Mouse (Mus musculus) liver, embryonic 15.5 days (tissue): Measurements from ENCODE around the gene Tmem209. TPM values are rescaled to one million over a fixed set of nuclear protein-coding genes. Genes with fewer than 3 reads are reported as not detected.

Experiments used
- ATAC-seq: fragments of 200-750 bp; cut with Nextera tagmentation; 2 replicates; pipeline ENCODE4 v1.8.0; 2017; ENCODE audit warnings: moderate number of reproducible peaks, mild to moderate bottlenecking, moderate library complexity; ENCODE audit not compliant: insufficient read depth
- H3K27ac ChIP-seq: fragments of 300-500 bp; sonication (generic); replicated peaks from 2 replicates; pipeline ENCODE4 v1.5.1; 2015; ENCODE audit warnings: mild to moderate bottlenecking, inconsistent platforms
- H3K27me3 ChIP-seq: fragments of 300-500 bp; sonication (generic); 2 replicates; pipeline ENCODE4 v1.6.1; 2015; ENCODE audit warnings: mild to moderate bottlenecking, inconsistent platforms
- H3K36me3 ChIP-seq: fragments of 300-500 bp; sonication (generic); replicated peaks from 2 replicates; pipeline ENCODE4 v1.6.1; 2015; ENCODE audit warnings: moderate library complexity, mild to moderate bottlenecking, inconsistent platforms
- H3K4me1 ChIP-seq: fragments of 300-500 bp; sonication (generic); replicated peaks from 2 replicates; pipeline ENCODE4 v1.6.1; 2015; ENCODE audit warnings: inconsistent platforms
- H3K4me2 ChIP-seq: fragments of 300-500 bp; sonication (generic); 2 replicates; pipeline ENCODE4 v1.6.1; 2015; ENCODE audit warnings: moderate library complexity, mild to moderate bottlenecking, inconsistent platforms
- H3K4me3 ChIP-seq: fragments of 300-500 bp; sonication (generic); replicated peaks from 2 replicates; pipeline ENCODE4 v1.5.1; 2015; ENCODE audit warnings: mild to moderate bottlenecking, inconsistent platforms
- H3K9ac ChIP-seq: fragments of 300-500 bp; sonication (generic); 2 replicates; pipeline ENCODE4 v1.6.1; 2015; ENCODE audit warnings: moderate library complexity, mild to moderate bottlenecking, inconsistent platforms
- H3K9me3 ChIP-seq: fragments of 300-500 bp; sonication (generic); replicated peaks from 2 replicates; pipeline ENCODE4 v1.6.1; 2016; ENCODE audit warnings: inconsistent platforms
- WGBS: fragments of 180-500 bp; shearing (Covaris S2); methylation state at CpG from one replicate; pipeline ENCODE4 v1.1.7; 2015; ENCODE audit warnings: mixed read lengths; ENCODE audit not compliant: insufficient replicate concordance; 5-methylcytosine and 5-hydroxymethylcytosine counted together
- polyA plus RNA-seq: library from polyadenylated mRNA; unstranded; fragments of >200 nt; fragmentation: Nextera tagmentation; extraction: Ambion mirVana; gene quantifications from 2 replicates; pipeline ENCODE4 v1.2.1, GENCODE M21; 2015

The Tmem209 gene
- polyA plus RNA-seq = 19.2 and 19.4 TPM in 2 replicates

GRCm38 (mm10) chr6:30509265-30510239 is at the start of gene Tmem209, which contains the start of gene Ssmem1:
Gene Tmem209, minus strand, starts transcription at chr6:30509783.
Gene Ssmem1, plus strand, starts transcription at chr6:30509849.
- H3K4me1 ChIP-seq = peaks cover 18% of the 10 kb centered on the region
- peak within 1 kb of the TSS; percentile 93 for H3K27ac ChIP-seq
- H3K27me3 ChIP-seq = peaks cover 7% of the 10 kb centered on the region; the same call in 1 of the 2 replicates
- WGBS = 0% methylated on average over 37 of the region's 37 CpGs
- peaks cover 31% of the 10 kb centered on the region for H3K36me3 ChIP-seq
- no peaks in the 10 kb centered on the region for H3K9me3 ChIP-seq
- peak within 1 kb of the TSS; percentile 71 for H3K4me2 ChIP-seq
- ATAC-seq = peak; percentile 99
- H3K4me3 ChIP-seq = peak within 1 kb of the TSS; percentile 82
- peak within 1 kb of the TSS; percentile 79 for H3K9ac ChIP-seq

GRCm38 (mm10) chr6:30556080-30556479 is 46.5 kb upstream of the Tmem209 start:
- Histone ChIP-seq H3K9ac (no peak overlapping the region), H3K9me3 (no peaks in the 10 kb centered on the region), H3K4me1 (no peaks in the 10 kb centered on the region), H3K4me2 (no peak overlapping the region), H3K27ac (no peak overlapping the region), H3K4me3 (no peak overlapping the region), H3K27me3 (peaks cover 23% of the 10 kb centered on the region), H3K36me3 (no peaks in the 10 kb centered on the region)
- no peak for ATAC-seq
- 25% methylated on average over 4 of the region's 9 CpGs for WGBS

GRCm38 (mm10) chr6:30554621-30555170 is 45.1 kb upstream of the Tmem209 start:
- no peak overlapping the region for H3K4me2 ChIP-seq
- H3K9me3 ChIP-seq = no peaks in the 10 kb centered on the region
- H3K27ac ChIP-seq = no peak overlapping the region
- no peaks in the 10 kb centered on the region for H3K4me1 ChIP-seq
- no peak overlapping the region for H3K4me3 ChIP-seq
- 84% methylated on average over 5 of the region's 5 CpGs for WGBS
- peaks cover 35% of the 10 kb centered on the region for H3K27me3 ChIP-seq
- H3K36me3 ChIP-seq = no peaks in the 10 kb centered on the region
- no peak overlapping the region for H3K9ac ChIP-seq
- no peak for ATAC-seq

GRCm38 (mm10) chr6:30554092-30554491 is 44.5 kb upstream of the Tmem209 start:
- Histone ChIP-seq H3K27me3 (peaks cover 41% of the 10 kb centered on the region), H3K4me2 (no peak overlapping the region), H3K4me1 (peaks cover 6% of the 10 kb centered on the region; the same call in 1 of the 2 replicates), H3K4me3 (no peak overlapping the region), H3K27ac (no peak overlapping the region), H3K36me3 (no peaks in the 10 kb centered on the region), H3K9me3 (no peaks in the 10 kb centered on the region), H3K9ac (no peak overlapping the region)
- 71% methylated on average over 5 of the region's 5 CpGs for WGBS
- no peak for ATAC-seq

GRCm38 (mm10) chr6:30553381-30554010 is 43.9 kb upstream of the Tmem209 start:
- no peak for ATAC-seq
- no peaks in the 10 kb centered on the region for H3K36me3 ChIP-seq
- H3K9me3 ChIP-seq = no peaks in the 10 kb centered on the region
- no peak overlapping the region for H3K4me2 ChIP-seq
- peaks cover 8% of the 10 kb centered on the region; the same call in 1 of the 2 replicates for H3K4me1 ChIP-seq
- no peak overlapping the region for H3K4me3 ChIP-seq
- H3K9ac ChIP-seq = no peak overlapping the region
- H3K27me3 ChIP-seq = peaks cover 45% of the 10 kb centered on the region
- 60% methylated on average over 7 of the region's 7 CpGs for WGBS
- no peak overlapping the region for H3K27ac ChIP-seq

- Histone ChIP-seq H3K4me1 (peaks cover 13% of the 10 kb centered on the region), H3K4me3 (no peak overlapping the region), H3K9me3 (no peaks in the 10 kb centered on the region), H3K27ac (no peak overlapping the region), H3K36me3 (no peaks in the 10 kb centered on the region), H3K27me3 (peaks cover 54% of the 10 kb centered on the region), H3K4me2 (no peak overlapping the region), H3K9ac (no peak overlapping the region)
- ATAC-seq = no peak
- 45% methylated on average over 6 of the region's 6 CpGs for WGBS
Observed at GRCm38 (mm10) chr6:30552628-30553027, 43.0 kb upstream of the Tmem209 start.

- H3K36me3 ChIP-seq = no peaks in the 10 kb centered on the region
Observed at GRCm38 (mm10) chr6:30551644-30552580, 42.3 kb upstream of the Tmem209 start.

GRCm38 (mm10) chr6:30551193-30551515 is 41.6 kb upstream of the Tmem209 start:
- Histone ChIP-seq H3K4me2 (no peak overlapping the region), H3K4me1 (peaks cover 18% of the 10 kb centered on the region), H3K27me3 (peaks cover 68% of the 10 kb centered on the region), H3K4me3 (no peak overlapping the region), H3K27ac (no peak overlapping the region), H3K9ac (no peak overlapping the region), H3K36me3 (no peaks in the 10 kb centered on the region), H3K9me3 (no peaks in the 10 kb centered on the region)
- ATAC-seq = no peak

More at GRCm38 (mm10) chr6:30551644-30552580, 42.3 kb upstream of the Tmem209 start:
- Histone ChIP-seq H3K4me2 (no peak overlapping the region), H3K27ac (no peak overlapping the region), H3K4me1 (peaks cover 13% of the 10 kb centered on the region), H3K9ac (no peak overlapping the region), H3K4me3 (no peak overlapping the region), H3K27me3 (peaks cover 61% of the 10 kb centered on the region), H3K9me3 (no peaks in the 10 kb centered on the region)
- no peak for ATAC-seq
- 18% methylated on average over 23 of the region's 23 CpGs for WGBS

GRCm38 (mm10) chr6:30550496-30551192 is 41.1 kb upstream of the Tmem209 start:
- no peak overlapping the region for H3K4me3 ChIP-seq
- WGBS = 41% methylated on average over 7 of the region's 7 CpGs
- H3K4me2 ChIP-seq = no peak overlapping the region
- H3K4me1 ChIP-seq = peaks cover 18% of the 10 kb centered on the region
- no peak overlapping the region for H3K9ac ChIP-seq
- ATAC-seq = no peak
- no peak overlapping the region for H3K27ac ChIP-seq
- no peaks in the 10 kb centered on the region for H3K9me3 ChIP-seq
- H3K27me3 ChIP-seq = peaks cover 73% of the 10 kb centered on the region
- no peaks in the 10 kb centered on the region for H3K36me3 ChIP-seq

GRCm38 (mm10) chr6:30549231-30549761 is 39.7 kb upstream of the Tmem209 start:
- Histone ChIP-seq H3K27ac (0 out of 2 replicates have a peak overlapping the region, but pooled peaks have one; percentile 9), H3K9ac (no peak overlapping the region), H3K4me1 (peaks cover 18% of the 10 kb centered on the region), H3K27me3 (peaks cover 87% of the 10 kb centered on the region), H3K9me3 (no peaks in the 10 kb centered on the region), H3K36me3 (no peaks in the 10 kb centered on the region), H3K4me3 (no peak overlapping the region), H3K4me2 (peak overlapping the region; percentile 33)
- WGBS = 14% methylated on average over 15 of the region's 15 CpGs
- ATAC-seq = no peak
